Mouse (Mus musculus): ENCODE results near the gene Abtb1. TPM values are rescaled to one million over a fixed set of nuclear protein-coding genes. Genes with fewer than 3 reads are reported as not detected.

The Abtb1 gene
- polyA plus RNA-seq, 1 experiment from 2014 or later: 40.7 TPM

DNA sequence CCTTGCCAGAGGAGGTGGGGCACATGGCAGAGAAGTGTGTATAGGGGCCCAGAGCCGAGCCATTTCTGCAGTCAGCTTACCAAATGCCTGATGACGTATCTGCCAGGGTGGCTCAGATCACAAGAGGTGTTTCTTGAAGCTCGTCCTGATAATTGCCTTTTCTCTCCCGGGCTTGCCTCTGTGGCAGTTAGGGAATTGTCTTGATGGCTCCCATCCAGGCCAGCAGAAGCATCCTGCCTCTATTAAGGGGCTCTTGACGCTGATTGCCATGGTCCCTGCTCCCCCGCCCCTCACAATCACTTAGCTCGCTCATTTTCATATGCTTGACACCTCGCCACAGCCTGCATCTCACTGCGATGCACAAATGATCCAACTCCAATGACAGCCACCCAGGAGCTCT, 50.5 kb downstream of the Abtb1 start:
- Histone ChIP-seq H3K4me3 (ENCODE audit: low read depth, low read length) (no peak overlapping the region), H3K4me2 (ENCODE audit: low read length) (no peak overlapping the region), H3K36me3 (ENCODE audit: control insufficient read depth, insufficient read depth, low read length) (no peaks in the 10 kb centered on the region), H3K4me1 (ENCODE audit: control insufficient read depth, insufficient read depth, low read length) (peaks cover 27% of the 10 kb centered on the region), H3K9ac (ENCODE audit: low read depth, low read length) (no peak overlapping the region), H3K27ac (ENCODE audit: low read length) (no peak overlapping the region), H3K9me3 (replicated peaks; ENCODE audit: control insufficient read depth, low read length, poor library complexity, severe bottlenecking) (no peaks in the 10 kb centered on the region), H3K27me3 (ENCODE audit: control insufficient read depth, insufficient read depth, low read depth, low read length) (no peaks in the 10 kb centered on the region)
- 35% methylated on average over 9 of the region's 9 CpGs for WGBS
- ATAC-seq: no peak

DNA sequence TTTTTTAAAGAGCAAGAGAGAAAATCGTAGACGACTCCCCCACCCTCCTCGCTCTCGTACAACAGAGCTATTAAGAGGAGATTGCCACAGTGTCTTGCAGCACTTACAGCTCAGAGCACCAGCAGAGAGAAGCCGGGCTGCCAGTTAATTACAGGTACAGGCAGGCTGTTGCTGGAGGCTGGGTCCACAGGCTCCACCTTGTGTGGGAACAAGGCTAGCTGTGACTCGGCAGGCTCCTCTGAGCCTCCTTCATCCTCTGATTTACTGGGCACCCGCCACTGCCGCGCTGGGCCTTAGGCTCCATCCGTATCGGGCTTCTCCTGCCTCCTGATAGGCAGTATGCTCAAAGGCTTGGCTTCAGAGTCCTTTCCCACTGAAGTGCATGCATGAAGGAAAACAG, 53.6 kb downstream of the Abtb1 start:
- 45% methylated on average over 11 of the region's 11 CpGs for WGBS
- no peak overlapping the region for H3K4me3 ChIP-seq (ENCODE audit: low read depth, low read length)
- H3K9me3 ChIP-seq (replicated peaks; ENCODE audit: control insufficient read depth, low read length, poor library complexity, severe bottlenecking): no peaks in the 10 kb centered on the region
- H3K4me1 ChIP-seq (ENCODE audit: control insufficient read depth, insufficient read depth, low read length): peaks cover 19% of the 10 kb centered on the region
- no peak overlapping the region for H3K4me2 ChIP-seq (ENCODE audit: low read length)
- H3K9ac ChIP-seq (ENCODE audit: low read depth, low read length): no peak overlapping the region
- H3K36me3 ChIP-seq (ENCODE audit: control insufficient read depth, insufficient read depth, low read length): no peaks in the 10 kb centered on the region
- ATAC-seq: no peak; the same call in 1 of the 2 replicates
- H3K27me3 ChIP-seq (ENCODE audit: control insufficient read depth, insufficient read depth, low read depth, low read length): no peaks in the 10 kb centered on the region
- H3K27ac ChIP-seq (ENCODE audit: low read length): no peak overlapping the region

DNA sequence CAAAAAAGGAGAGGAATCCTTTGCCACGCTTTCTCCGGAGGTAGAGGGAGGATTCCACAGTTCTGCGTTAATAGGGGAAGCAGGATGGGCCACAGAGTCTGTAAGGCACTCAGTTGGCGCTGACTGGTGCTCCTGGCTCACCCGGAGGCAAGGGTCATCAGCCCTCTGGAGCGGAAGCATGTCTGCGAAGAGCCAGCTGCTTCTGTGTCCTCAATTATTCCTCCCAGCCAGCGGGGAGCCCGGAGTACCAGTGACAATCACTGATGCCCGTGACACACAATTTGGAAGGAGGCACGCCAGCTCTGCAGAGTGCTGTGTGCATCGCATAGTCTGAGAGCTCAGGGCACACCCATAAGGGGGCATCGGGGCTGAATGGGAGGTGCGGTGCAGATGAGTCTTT, 54.3 kb downstream of the Abtb1 start:
- Histone ChIP-seq H3K27me3 (ENCODE audit: control insufficient read depth, insufficient read depth, low read depth, low read length) (no peaks in the 10 kb centered on the region), H3K9ac (ENCODE audit: low read depth, low read length) (no peak overlapping the region), H3K4me2 (ENCODE audit: low read length) (no peak overlapping the region), H3K27ac (ENCODE audit: low read length) (peak overlapping the region; percentile 45; the same call in 1 of the 2 replicates), H3K4me1 (ENCODE audit: control insufficient read depth, insufficient read depth, low read length) (peaks cover 12% of the 10 kb centered on the region; the same call in 1 of the 2 replicates), H3K36me3 (ENCODE audit: control insufficient read depth, insufficient read depth, low read length) (no peaks in the 10 kb centered on the region), H3K9me3 (replicated peaks; ENCODE audit: control insufficient read depth, low read length, poor library complexity, severe bottlenecking) (no peaks in the 10 kb centered on the region), H3K4me3 (ENCODE audit: low read depth, low read length) (no peak overlapping the region)
- ATAC-seq: peak; percentile 27; the same call in 1 of the 2 replicates
- WGBS: 45% methylated on average over 14 of the region's 14 CpGs

DNA sequence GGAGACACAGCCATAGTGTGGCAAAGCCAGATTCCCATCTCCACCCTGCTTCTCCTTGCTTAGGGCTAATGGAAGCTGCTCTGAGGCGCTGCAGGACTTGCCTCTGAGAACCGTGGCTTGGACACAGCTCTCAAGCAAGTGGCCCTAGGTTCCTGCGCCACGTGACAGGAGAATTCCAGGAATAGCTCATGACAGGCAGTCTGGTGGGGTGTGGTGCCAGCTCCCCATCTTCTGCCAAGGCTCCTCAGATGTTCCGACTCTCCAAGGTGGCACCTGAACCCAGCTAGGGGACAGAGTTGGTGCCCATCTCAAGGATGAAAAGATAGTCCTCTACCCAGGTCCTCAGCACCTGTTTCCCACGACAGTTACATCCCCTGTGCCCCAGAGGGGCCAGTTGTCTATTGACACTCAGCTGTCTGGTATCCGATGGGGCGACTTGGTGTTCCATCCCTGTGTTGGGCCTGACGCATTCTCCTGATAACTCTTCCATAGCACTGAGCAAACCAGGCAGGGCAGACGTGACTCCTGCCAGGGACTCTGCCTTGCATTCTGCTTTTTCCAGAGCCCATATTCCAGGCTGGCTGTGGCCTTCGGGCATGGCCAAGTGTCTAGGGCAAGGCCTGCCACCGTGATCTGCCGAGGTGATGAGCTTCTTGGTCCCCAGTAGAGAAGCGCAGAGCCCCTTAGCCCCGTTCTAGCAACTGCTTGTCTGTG, 54.9 kb downstream of the Abtb1 start:
- H3K4me3 ChIP-seq (ENCODE audit: low read depth, low read length): no peak overlapping the region
- 83% methylated on average over 15 of the region's 15 CpGs for WGBS
- ATAC-seq: no peak
- no peaks in the 10 kb centered on the region for H3K36me3 ChIP-seq (ENCODE audit: control insufficient read depth, insufficient read depth, low read length)
- H3K9me3 ChIP-seq (replicated peaks; ENCODE audit: control insufficient read depth, low read length, poor library complexity, severe bottlenecking): no peaks in the 10 kb centered on the region
- H3K27ac ChIP-seq (ENCODE audit: low read length): no peak overlapping the region
- no peaks in the 10 kb centered on the region; the same call in 1 of the 2 replicates for H3K27me3 ChIP-seq (ENCODE audit: control insufficient read depth, insufficient read depth, low read depth, low read length)
- H3K4me1 ChIP-seq (ENCODE audit: control insufficient read depth, insufficient read depth, low read length): peaks cover 8% of the 10 kb centered on the region; the same call in 1 of the 2 replicates
- H3K4me2 ChIP-seq (ENCODE audit: low read length): no peak overlapping the region
- no peak overlapping the region for H3K9ac ChIP-seq (ENCODE audit: low read depth, low read length)

Other genes starting within 250 kb of the Abtb1 start
- gene Kbtbd12, start 204.0 kb downstream of the Abtb1 start, polyA plus RNA-seq (2015; fragmentation: Nextera tagmentation; extraction: Ambion mirVana): 0.12 and 1.1 TPM in 2 replicates
- gene Mgll, start 117.6 kb downstream of the Abtb1 start, polyA plus RNA-seq (2015; fragmentation: Nextera tagmentation; extraction: Ambion mirVana): 31.8 and 55.0 TPM in 2 replicates
- gene Podxl2, start 33.1 kb upstream of the Abtb1 start, polyA plus RNA-seq (2015; fragmentation: Nextera tagmentation; extraction: Ambion mirVana): 662 and 671 TPM in 2 replicates
- 16.2 and 20.7 TPM in 2 replicates for gene Mcm2, start 56.8 kb upstream of the Abtb1 start, polyA plus RNA-seq (2015; fragmentation: Nextera tagmentation; extraction: Ambion mirVana)
- gene Tpra1, start 60.3 kb upstream of the Abtb1 start, polyA plus RNA-seq (2015; fragmentation: Nextera tagmentation; extraction: Ambion mirVana): 88.4 and 99.6 TPM in 2 replicates

All from midbrain, embryonic 16.5 days (tissue).